ENCODE assay signal across 10 mouse cellular contexts in the genomic region with DNA sequence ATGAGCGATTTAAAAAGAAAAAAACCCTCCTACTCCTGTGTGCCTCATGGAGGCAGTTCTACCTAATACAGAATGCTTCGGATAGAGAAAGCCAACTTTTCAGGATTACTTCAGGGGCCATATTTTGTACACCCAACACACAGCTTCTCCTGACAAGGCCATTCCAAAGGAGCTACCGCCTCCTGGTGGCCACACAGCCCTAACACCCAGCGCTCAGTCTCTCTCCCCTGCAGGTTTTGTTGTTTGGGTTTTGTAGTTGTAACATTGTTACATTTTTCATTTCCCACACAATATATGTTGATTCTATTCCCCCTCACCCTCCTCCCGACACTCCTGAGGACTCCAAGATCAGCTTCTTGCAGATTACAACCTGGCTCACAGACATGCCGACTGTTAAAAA. TPM values are rescaled to one million over a fixed set of nuclear protein-coding genes. Genes with fewer than 3 reads are reported as not detected.
DNase-seq lines count a peak whose midpoint lies in the region; ATAC-seq and TF ChIP-seq lines count a peak whose summit lies in the region.
"Had no signal": no experiment of that assay in that cellular context is flagged by ENCODE, and none has a peak within 500 bp of the region (broad histone marks: within the 10 kb centered on the region; RNA-seq: fewer than 3 reads in every experiment).

No protein-coding gene starts in this region.

- no peak for ATAC-seq in stomach, postnatal 0 days (ENCODE audit: low FRiP score, low TSS enrichment)
- no peak for ATAC-seq in forebrain, embryonic 12.5 days (ENCODE audit: low FRiP score)

- H3K9ac ChIP-seq in stomach, postnatal 0 days (ENCODE audit: low read length): no peak overlapping the region
- no peak overlapping the region for H3K9ac ChIP-seq in forebrain, embryonic 12.5 days
- H3K9ac ChIP-seq: embryonic facial prominence, embryonic 13.5 days had no signal

- H3K27ac ChIP-seq in thymus, adult 2 months (ENCODE audit: control insufficient read depth, insufficient read depth, low read length): no peak overlapping the region
- H3K27ac ChIP-seq in cerebellum, adult 2 months (ENCODE audit: insufficient read depth, low read length): no peak overlapping the region
- no peak overlapping the region for H3K27ac ChIP-seq in stomach, postnatal 0 days (replicated peaks)
- no peak overlapping the region for H3K27ac ChIP-seq in forebrain, embryonic 12.5 days
- H3K27ac ChIP-seq: embryonic facial prominence, embryonic 13.5 days had no signal

- WGBS in thymus, adult 2 months: 33% methylated on average over 6 of the region's 6 CpGs
- 37% methylated on average over 6 of the region's 6 CpGs for WGBS in cerebellum, adult 2 months
- WGBS in stomach, postnatal 0 days: 23% methylated on average over 6 of the region's 6 CpGs
- 32% methylated on average over 6 of the region's 6 CpGs for WGBS in forebrain, embryonic 12.5 days

- H3K4me3 ChIP-seq in thymus, adult 2 months (ENCODE audit: control insufficient read depth, insufficient read depth, low read length): no peak overlapping the region
- H3K4me3 ChIP-seq in cerebellum, adult 2 months (replicated peaks; ENCODE audit: insufficient read depth, low read depth, low read length): no peak overlapping the region
- H3K4me3 ChIP-seq in stomach, postnatal 0 days (ENCODE audit: low read depth, low read length): no peak overlapping the region
- H3K4me3 ChIP-seq in forebrain, embryonic 12.5 days (replicated peaks): no peak overlapping the region
- H3K4me3 ChIP-seq: embryonic facial prominence, embryonic 13.5 days had no signal

- no peaks in the 10 kb centered on the region for H3K36me3 ChIP-seq in thymus, adult 2 months (ENCODE audit: control insufficient read depth, insufficient read depth, low read length)
- no peaks in the 10 kb centered on the region for H3K36me3 ChIP-seq in stomach, postnatal 0 days (ENCODE audit: control insufficient read depth, insufficient read depth, low read length)
- no peaks in the 10 kb centered on the region for H3K36me3 ChIP-seq in forebrain, embryonic 12.5 days (replicated peaks)
- H3K36me3 ChIP-seq: embryonic facial prominence, embryonic 13.5 days had no signal

- peak; percentile 51 to 74 for DNase-seq in heart, postnatal 36 days
- no peak for DNase-seq in heart, adult 11 months
- peak; percentile 53 for DNase-seq in thymus, adult 2 months
- DNase-seq in thymus, adult 18-20 months: no peak
- peak; percentile 67 to 75 for DNase-seq in cerebellum, adult 2 months
- DNase-seq in left cerebral cortex, postnatal 36 days (ENCODE audit: low spot score in 2 of 2): peak; percentile 41 to 42
- peak; percentile 54 for DNase-seq in stomach, postnatal 0 days (ENCODE audit: low spot score)

- TF ChIP-seq CTCF in thymus, adult 2 months (IDR thresholded peaks at IDR 0.05; ENCODE audit: borderline replicate concordance, control insufficient read depth, extremely low read depth, insufficient read depth, low read length, poor library complexity): peak; percentile 35; the same call in 1 of the 2 replicates
- peak; percentile 91 for TF ChIP-seq CTCF in cerebellum, adult 2 months (IDR thresholded peaks at IDR 0.05; ENCODE audit: borderline replicate concordance, insufficient read depth, low read depth, low read length)
- TF ChIP-seq CTCF in stomach, postnatal 0 days (IDR thresholded peaks at IDR 0.05; ENCODE audit: low read depth): peak; percentile 82

- intact Hi-C loops in heart, postnatal 36 days (cut with DNase I): loop anchor here (1.0 kb wide), 1 partner anchor 366 kb away; no protein-coding TSS in a partner anchor
- intact Hi-C loops in left cerebral cortex, postnatal 36 days (cut with DNase I): loop anchor here (2.0 kb wide), 1 partner anchor 365 kb away; no protein-coding TSS in a partner anchor

- no peak for TF ChIP-seq EP300 in stomach, postnatal 0 days (optimal IDR thresholded peaks at IDR 0.05)

- no peaks in the 10 kb centered on the region for H3K9me3 ChIP-seq in stomach, postnatal 0 days (ENCODE audit: control insufficient read depth, low read length)
- H3K9me3 ChIP-seq in forebrain, embryonic 12.5 days: no peaks in the 10 kb centered on the region
- H3K9me3 ChIP-seq: embryonic facial prominence, embryonic 13.5 days had no signal

- H3K4me1 ChIP-seq in thymus, adult 2 months (replicated peaks; ENCODE audit: control insufficient read depth, insufficient read depth, low read length): peaks cover 15% of the 10 kb centered on the region
- peaks cover 28% of the 10 kb centered on the region for H3K4me1 ChIP-seq in cerebellum, adult 2 months (ENCODE audit: control insufficient read depth, insufficient read depth, low read length)
- H3K4me1 ChIP-seq in stomach, postnatal 0 days (replicated peaks; ENCODE audit: control insufficient read depth, insufficient read depth): no peaks in the 10 kb centered on the region
- H3K4me1 ChIP-seq in forebrain, embryonic 12.5 days: peaks cover 25% of the 10 kb centered on the region

- no peaks in the 10 kb centered on the region for H3K27me3 ChIP-seq in thymus, adult 2 months (ENCODE audit: control insufficient read depth, insufficient read depth, low read length)
- H3K27me3 ChIP-seq in cerebellum, adult 2 months (ENCODE audit: control insufficient read depth, insufficient read depth, low read length): no peaks in the 10 kb centered on the region
- H3K27me3 ChIP-seq in stomach, postnatal 0 days (ENCODE audit: control insufficient read depth, insufficient read depth, low read length): no peaks in the 10 kb centered on the region
- H3K27me3 ChIP-seq in forebrain, embryonic 12.5 days: no peaks in the 10 kb centered on the region
- H3K27me3 ChIP-seq: embryonic facial prominence, embryonic 13.5 days had no signal

- no peak overlapping the region for H3K4me2 ChIP-seq in stomach, postnatal 0 days (replicated peaks; ENCODE audit: low read depth)
- no peak overlapping the region for H3K4me2 ChIP-seq in forebrain, embryonic 12.5 days
- H3K4me2 ChIP-seq: embryonic facial prominence, embryonic 13.5 days had no signal

- no peak for TF ChIP-seq POLR2A in thymus, adult 2 months (IDR thresholded peaks at IDR 0.05; ENCODE audit: control insufficient read depth, extremely low read depth, insufficient read depth, low read length, poor library complexity)
- TF ChIP-seq POLR2A in cerebellum, adult 2 months (IDR thresholded peaks at IDR 0.05; ENCODE audit: borderline replicate concordance, insufficient read depth, low read length): no peak

RNA-seq across cellular contexts. Expression of gene Ficd, which starts 3.4 kb away (rescaled TPM):
- total RNA-seq in heart, postnatal 36 days (2021): 1 to 10 TPM; 7.2 to 8.1 TPM
- 8.0 and 8.2 TPM in 2 replicates for polyA plus RNA-seq in thymus, adult 2 months (2012; rRNA removed)
- 15.3 and 16.1 TPM in 2 replicates for polyA plus RNA-seq in cerebellum, adult 2 months (2012; rRNA removed)
- 10 to 100 TPM; 11.8 to 12.3 TPM for total RNA-seq in left cerebral cortex, postnatal 36 days (2021)
- polyA plus RNA-seq in stomach, postnatal 0 days (2015; fragmentation: Nextera tagmentation; extraction: Ambion mirVana): 5.5 and 6.0 TPM in 2 replicates
- polyA plus RNA-seq in forebrain, embryonic 12.5 days (2016; fragmentation: Nextera tagmentation; extraction: Ambion mirVana): 5.4 and 7.2 TPM in 2 replicates

RNA-seq across cellular contexts. Expression of gene 1700069L16Rik, which starts 7.6 kb away (rescaled TPM):
- total RNA-seq in heart, postnatal 36 days (2021): not detected
- not detected in 2 replicates for polyA plus RNA-seq in thymus, adult 2 months (2012; rRNA removed)
- 0.29 and 0.39 TPM in 2 replicates for polyA plus RNA-seq in cerebellum, adult 2 months (2012; rRNA removed)
- total RNA-seq in left cerebral cortex, postnatal 36 days (2021): not detected
- not detected in 2 replicates for polyA plus RNA-seq in stomach, postnatal 0 days (2015; fragmentation: Nextera tagmentation; extraction: Ambion mirVana)
- polyA plus RNA-seq in forebrain, embryonic 12.5 days (2016; fragmentation: Nextera tagmentation; extraction: Ambion mirVana): not detected in 2 replicates
- total RNA-seq: left cerebral cortex, postnatal 10 days had no signal
- polyA plus RNA-seq: embryonic facial prominence, embryonic 13.5 days had no signal

RNA-seq across cellular contexts. Expression of gene Sart3, which starts 40.1 kb away (rescaled TPM):
- total RNA-seq in heart, postnatal 36 days (2021): 10 to 100 TPM; 12.4 to 16.6 TPM
- 47.5 and 53.1 TPM in 2 replicates for polyA plus RNA-seq in thymus, adult 2 months (2012; rRNA removed)
- 43.5 and 47.5 TPM in 2 replicates for polyA plus RNA-seq in cerebellum, adult 2 months (2012; rRNA removed)
- 10 to 100 TPM; 34.3 to 45.9 TPM for total RNA-seq in left cerebral cortex, postnatal 36 days (2021)
- 10.4 and 11.2 TPM in 2 replicates for polyA plus RNA-seq in stomach, postnatal 0 days (2015; fragmentation: Nextera tagmentation; extraction: Ambion mirVana)
- 78.4 and 78.8 TPM in 2 replicates for polyA plus RNA-seq in forebrain, embryonic 12.5 days (2016; fragmentation: Nextera tagmentation; extraction: Ambion mirVana)

RNA-seq across cellular contexts. Expression of gene Iscu, which starts 40.4 kb away (rescaled TPM):
- total RNA-seq in heart, postnatal 36 days (2021): 100 to 1,000 TPM; 164 to 172 TPM
- 80.6 and 93.7 TPM in 2 replicates for polyA plus RNA-seq in thymus, adult 2 months (2012; rRNA removed)
- polyA plus RNA-seq in cerebellum, adult 2 months (2012; rRNA removed): 302 and 362 TPM in 2 replicates
- total RNA-seq in left cerebral cortex, postnatal 36 days (2021): 100 to 1,000 TPM; 121 to 134 TPM
- 154 and 166 TPM in 2 replicates for polyA plus RNA-seq in stomach, postnatal 0 days (2015; fragmentation: Nextera tagmentation; extraction: Ambion mirVana)
- 107 and 113 TPM in 2 replicates for polyA plus RNA-seq in forebrain, embryonic 12.5 days (2016; fragmentation: Nextera tagmentation; extraction: Ambion mirVana)

Comparison
In these comparisons a context has a peak if more than half of its experiments do, and no peak if none do; other contexts are left out.
1. DNase-seq: peak in heart, postnatal 36 days (2 of 2), thymus, adult 2 months (single experiment), cerebellum, adult 2 months (2 of 2), left cerebral cortex, postnatal 36 days (2 of 2) and stomach, postnatal 0 days (single experiment); none in heart, adult 11 months (single experiment) and thymus, adult 18-20 months (0 of 2).
2. CTCF ChIP-seq: peak in every context shown above with its lines; median percentile 91 in cerebellum, adult 2 months; 82 in stomach, postnatal 0 days; 35 in thymus, adult 2 months.